Mouse (Mus musculus) erythroid progenitor cell, adult 5-6 weeks (primary cell): ENCODE results near the gene Fam19a2. TPM values are rescaled to one million over a fixed set of nuclear protein-coding genes. Genes with fewer than 3 reads are reported as not detected.
A peak's percentile ranks its signal among the peaks of the same experiment; 100 is the strongest.

ENCODE experiments used
- ATAC-seq: replicated peaks from 2 replicates; pipeline ENCODE4 v1.8.0; 2016; ENCODE audit warnings: moderate number of reproducible peaks, mild to moderate bottlenecking, moderate TSS enrichment, inconsistent platforms; ENCODE audit not compliant: poor library complexity, low FRiP score, severe bottlenecking
- total RNA-seq, 2 experiments: library from RNA; stranded (forward) in 1 of 2; stranded (reverse) in 1 of 2; fragments of 150-400 nt in 1 of 2; fragments of 186-747, 209-891 nt in 1 of 2; gene quantifications; 2 replicates each; pipeline versions ENCODE4 v1.2.3 to v1.2.4; 2015 to 2017; ENCODE audit warnings: low replicate concordance in 2 of 2

Gene Fam19a2
- not detected in 2 replicates for total RNA-seq (2015; ENCODE audit: low replicate concordance)
- total RNA-seq (2017; ENCODE audit: low replicate concordance): not detected in 2 replicates

GRCm38 (mm10) chr10:123263876-123264309, at the start of gene Fam19a2:
Fam19a2 (plus strand) TSS chr10:123263996.
- ATAC-seq: peak; percentile 61; the same call in 1 of the 2 replicates

- peak; percentile 95 for ATAC-seq
Observed at GRCm38 (mm10) chr10:123222785-123223184, 41.0 kb upstream of the Fam19a2 start.

GRCm38 (mm10) chr10:123229420-123229819, 34.4 kb upstream of the Fam19a2 start:
- no peak for ATAC-seq

- no peak for ATAC-seq
Observed at GRCm38 (mm10) chr10:123248063-123248462, 15.7 kb upstream of the Fam19a2 start.

GRCm38 (mm10) chr10:123251904-123252303, 11.9 kb upstream of the Fam19a2 start:
- ATAC-seq: no peak

GRCm38 (mm10) chr10:123254299-123254698, 9.5 kb upstream of the Fam19a2 start:
- no peak for ATAC-seq

DNA sequence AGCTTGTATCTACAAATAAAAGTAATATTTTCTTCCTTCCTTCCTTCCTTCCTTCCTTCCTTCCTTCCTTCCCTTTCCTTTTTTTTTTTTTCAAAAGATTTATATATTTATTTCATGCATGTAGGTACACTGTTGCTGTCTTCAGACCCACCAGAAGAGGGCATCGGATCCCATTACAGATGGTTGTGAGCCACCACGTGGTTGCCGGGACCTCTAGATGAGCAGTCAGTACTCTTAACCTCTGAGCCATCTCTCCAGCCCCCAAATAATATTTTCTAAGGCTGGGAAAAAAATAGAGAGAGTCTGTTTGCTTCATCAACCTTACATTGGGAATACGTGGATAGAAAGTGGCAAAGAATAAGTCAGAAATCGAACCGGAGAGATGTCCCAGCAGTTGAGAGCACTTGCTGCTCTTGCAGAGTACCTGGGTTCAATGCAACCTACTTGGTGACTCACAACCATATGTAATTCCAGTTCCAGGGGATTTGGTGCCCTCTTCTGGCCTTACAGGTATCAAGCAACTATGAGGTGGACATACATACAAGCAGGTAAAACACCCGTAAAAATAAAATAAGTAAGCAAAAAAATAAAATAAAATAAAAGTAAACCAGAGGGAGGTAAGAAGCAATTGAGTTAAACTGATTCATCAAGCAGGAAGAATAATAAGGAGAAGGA, 8.0 kb upstream of the Fam19a2 start:
- peak; percentile 54; the same call in 1 of the 2 replicates for ATAC-seq

- no peak for ATAC-seq
Observed at GRCm38 (mm10) chr10:123264461-123265191, 830 bp downstream of the Fam19a2 start.

DNA sequence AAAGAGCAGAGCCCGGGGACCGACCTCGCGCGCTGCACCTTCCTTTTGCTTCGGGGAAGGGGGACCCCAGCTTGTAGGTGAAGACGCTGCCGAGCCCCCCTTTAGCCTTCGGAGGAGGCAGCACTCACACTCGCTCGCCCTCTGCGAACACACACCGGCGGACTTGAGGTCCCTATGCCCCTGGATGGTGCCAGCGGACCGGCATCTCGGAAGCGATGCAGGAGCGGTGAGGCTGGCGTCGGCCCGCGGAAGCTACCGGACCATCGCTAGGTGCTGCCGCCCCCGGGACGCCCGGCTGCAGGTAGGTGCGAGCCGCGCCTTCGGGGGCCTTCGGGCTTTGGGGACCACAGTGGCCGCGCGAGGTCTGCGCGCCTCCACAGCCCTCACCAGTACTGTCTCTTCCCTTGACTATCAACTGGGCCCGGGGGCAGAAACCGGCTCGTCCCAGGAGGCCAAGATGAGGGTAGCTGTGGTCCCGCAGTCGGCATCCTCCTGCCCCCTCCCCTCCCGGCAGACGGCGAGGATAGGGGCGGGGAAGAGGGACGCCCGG, 1.5 kb downstream of the Fam19a2 start:
- ATAC-seq: no peak

- ATAC-seq: no peak
Observed at GRCm38 (mm10) chr10:123268568-123268967, 4.8 kb downstream of the Fam19a2 start.

- no peak for ATAC-seq
Observed at GRCm38 (mm10) chr10:123274554-123274953, 10.8 kb downstream of the Fam19a2 start.

DNA sequence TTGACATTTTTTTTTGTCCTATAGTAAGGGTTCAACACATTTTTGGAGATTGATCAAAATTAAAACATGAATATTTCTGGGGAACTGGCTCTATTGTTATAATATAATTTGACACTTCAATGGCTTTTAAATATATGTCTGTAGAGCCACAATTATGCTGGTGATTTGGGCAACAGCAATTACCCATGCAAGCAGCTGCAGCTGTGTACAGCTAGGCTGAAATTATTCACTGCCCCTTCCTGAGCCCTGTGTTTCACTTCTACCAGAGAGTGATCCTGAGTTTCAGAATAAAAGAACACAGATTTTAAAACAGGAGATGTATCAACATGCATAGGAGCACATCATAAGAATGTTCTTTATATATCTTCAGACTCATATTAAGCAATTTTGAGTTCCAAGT, 43.5 kb downstream of the Fam19a2 start:
- ATAC-seq: no peak

- no peak for ATAC-seq
Observed at GRCm38 (mm10) chr10:123326271-123326670, 62.5 kb downstream of the Fam19a2 start.

DNA sequence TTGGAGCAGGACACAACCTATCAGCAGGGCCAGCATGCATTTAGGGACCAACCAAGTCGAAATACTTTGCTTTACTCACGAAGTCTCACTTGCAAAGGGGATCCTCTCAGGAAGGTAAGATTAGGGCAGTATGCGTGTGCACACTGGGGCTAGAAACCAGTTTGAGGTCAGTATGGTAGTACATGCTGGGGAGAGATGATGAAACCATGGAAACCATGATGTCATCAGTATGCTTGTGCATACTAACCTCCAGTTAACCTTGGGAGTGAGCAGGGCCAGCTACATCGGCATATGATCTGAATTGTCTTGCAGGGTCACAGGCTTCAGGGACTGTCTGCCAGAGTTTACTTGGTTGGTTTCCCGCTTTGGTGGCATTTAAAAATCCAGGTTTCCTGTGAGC, 77.5 kb downstream of the Fam19a2 start:
- ATAC-seq: no peak

DNA sequence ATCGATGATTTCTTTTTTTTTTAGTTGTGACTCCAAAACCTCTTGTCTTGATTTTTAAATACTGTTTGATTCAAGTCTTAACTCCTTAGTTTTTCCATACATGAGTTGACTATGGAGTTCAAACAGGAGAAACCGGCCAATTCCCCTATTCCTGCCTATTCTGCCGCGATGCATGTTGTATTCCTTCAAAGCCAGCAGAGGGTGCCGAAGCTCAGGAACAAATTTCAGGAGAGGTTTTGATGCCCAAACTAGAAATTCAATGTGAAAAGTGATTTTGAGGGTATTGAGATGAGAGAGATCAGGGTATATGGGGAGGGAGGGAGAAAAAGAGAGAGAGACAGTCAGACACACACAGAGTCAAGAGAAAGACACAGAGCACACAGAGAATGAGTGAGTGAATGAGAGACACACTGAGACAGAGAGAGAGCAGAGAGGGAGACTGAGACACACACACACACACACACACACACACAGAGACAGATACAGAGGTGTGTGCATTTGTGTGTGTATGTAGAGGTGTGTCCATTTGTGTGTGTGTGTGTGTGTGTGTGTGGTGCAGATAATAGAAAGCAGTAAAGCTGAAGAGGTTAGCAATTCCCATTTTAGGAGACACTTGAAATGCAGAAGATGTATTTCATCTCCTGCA, 78.9 kb downstream of the Fam19a2 start:
- ATAC-seq: no peak

GRCm38 (mm10) chr10:123346301-123346700, 82.5 kb downstream of the Fam19a2 start:
- ATAC-seq: no peak

DNA sequence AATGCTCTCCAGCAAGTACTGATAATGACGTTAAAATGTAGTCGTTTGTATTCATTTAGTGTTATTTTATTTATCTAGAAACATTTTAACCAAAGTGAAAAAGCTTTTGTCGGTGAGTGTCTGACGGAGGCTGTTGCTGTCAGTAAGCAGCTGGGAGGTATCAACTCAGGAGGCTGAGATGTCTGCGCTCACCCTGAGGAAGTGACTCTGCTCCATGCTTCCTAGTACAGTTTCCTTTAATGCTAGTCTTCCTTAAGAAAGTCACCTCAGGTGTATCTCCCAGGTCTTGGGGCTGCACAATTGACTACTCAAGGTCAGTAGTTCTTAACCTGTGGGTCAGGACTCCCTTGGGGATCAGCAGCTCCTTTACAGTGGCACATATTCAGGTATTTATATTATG, 89.9 kb downstream of the Fam19a2 start:
- ATAC-seq: no peak

GRCm38 (mm10) chr10:123357010-123357409, 93.2 kb downstream of the Fam19a2 start:
- no peak for ATAC-seq

DNA sequence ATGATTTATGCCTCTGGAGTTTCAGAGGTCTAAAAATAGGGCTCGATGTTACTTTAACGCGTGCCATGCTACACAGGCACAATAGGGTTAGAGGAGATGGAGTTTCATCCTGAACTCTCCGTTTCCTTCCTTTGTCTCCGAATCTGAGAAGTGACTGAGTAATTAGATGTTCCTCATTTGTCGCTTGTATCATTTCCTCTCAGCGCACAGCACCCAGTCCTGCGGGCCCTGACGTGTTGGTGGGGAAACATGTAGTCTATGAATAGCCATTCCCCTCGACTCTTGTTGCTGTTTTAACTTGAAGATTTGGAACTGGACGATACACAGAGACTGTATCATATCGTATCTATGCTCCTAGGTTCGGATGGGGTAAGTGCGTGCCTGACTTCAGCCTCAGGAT, 96.7 kb downstream of the Fam19a2 start:
- no peak for ATAC-seq

- ATAC-seq: no peak
Observed at GRCm38 (mm10) chr10:123364628-123365027, 100.8 kb downstream of the Fam19a2 start.
